Mouse (Mus musculus) B cell, adult 2 months (primary cell): Measurements from ENCODE around the gene Dera.

ENCODE experiments used
- DNase-seq, 2 experiments: peaks; one replicate each; pipeline ENCODE4 v3.0.0; 2022

Dera gene

GRCm38 (mm10) chr6:137807296-137807695 is 53.0 kb downstream of the Dera start:
- DNase-seq: no peak

- no peak for DNase-seq
Measured at GRCm38 (mm10) chr6:137808706-137809105, 54.4 kb downstream of the Dera start.

GRCm38 (mm10) chr6:137810136-137810535 is 55.8 kb downstream of the Dera start:
- no peak for DNase-seq

GRCm38 (mm10) chr6:137814006-137814405 is 59.7 kb downstream of the Dera start:
- no peak for DNase-seq

GRCm38 (mm10) chr6:137816508-137816907 is 62.2 kb downstream of the Dera start:
- no peak for DNase-seq

GRCm38 (mm10) chr6:137822550-137822949 is 68.2 kb downstream of the Dera start:
- DNase-seq: no peak

- no peak for DNase-seq
Measured at GRCm38 (mm10) chr6:137824046-137825021, 70.0 kb downstream of the Dera start.

GRCm38 (mm10) chr6:137825022-137825613 is 70.8 kb downstream of the Dera start:
- no peak for DNase-seq

GRCm38 (mm10) chr6:137829056-137829776 is 74.9 kb downstream of the Dera start:
- DNase-seq: no peak

GRCm38 (mm10) chr6:137836799-137837198 is 82.5 kb downstream of the Dera start:
- no peak for DNase-seq

- DNase-seq: no peak
Measured at GRCm38 (mm10) chr6:137843337-137843736, 89.0 kb downstream of the Dera start.

GRCm38 (mm10) chr6:137857198-137858194 is 103.2 kb downstream of the Dera start:
- DNase-seq: no peak

GRCm38 (mm10) chr6:137869903-137870580 is 115.7 kb downstream of the Dera start:
- no peak for DNase-seq

- no peak for DNase-seq
Measured at GRCm38 (mm10) chr6:137870667-137871066, 116.3 kb downstream of the Dera start.

- no peak for DNase-seq
Measured at GRCm38 (mm10) chr6:137872055-137872735, 117.8 kb downstream of the Dera start.

- no peak for DNase-seq
Measured at GRCm38 (mm10) chr6:137874471-137875244, 120.3 kb downstream of the Dera start.

- DNase-seq: no peak
Measured at GRCm38 (mm10) chr6:137885644-137886043, 131.3 kb downstream of the Dera start.

- no peak for DNase-seq
Measured at GRCm38 (mm10) chr6:137886210-137886979, 132.0 kb downstream of the Dera start.

- no peak for DNase-seq
Measured at GRCm38 (mm10) chr6:137887258-137887657, 132.9 kb downstream of the Dera start.
